Mouse (Mus musculus): Measurements from ENCODE around the gene Arhgef18. TPM values are rescaled to one million over a fixed set of nuclear protein-coding genes. Genes with fewer than 3 reads are reported as not detected.

The Arhgef18 gene
- total and polyA plus RNA-seq, 3 experiments = 3.0 to 6.6 TPM; not detected in 1

DNA sequence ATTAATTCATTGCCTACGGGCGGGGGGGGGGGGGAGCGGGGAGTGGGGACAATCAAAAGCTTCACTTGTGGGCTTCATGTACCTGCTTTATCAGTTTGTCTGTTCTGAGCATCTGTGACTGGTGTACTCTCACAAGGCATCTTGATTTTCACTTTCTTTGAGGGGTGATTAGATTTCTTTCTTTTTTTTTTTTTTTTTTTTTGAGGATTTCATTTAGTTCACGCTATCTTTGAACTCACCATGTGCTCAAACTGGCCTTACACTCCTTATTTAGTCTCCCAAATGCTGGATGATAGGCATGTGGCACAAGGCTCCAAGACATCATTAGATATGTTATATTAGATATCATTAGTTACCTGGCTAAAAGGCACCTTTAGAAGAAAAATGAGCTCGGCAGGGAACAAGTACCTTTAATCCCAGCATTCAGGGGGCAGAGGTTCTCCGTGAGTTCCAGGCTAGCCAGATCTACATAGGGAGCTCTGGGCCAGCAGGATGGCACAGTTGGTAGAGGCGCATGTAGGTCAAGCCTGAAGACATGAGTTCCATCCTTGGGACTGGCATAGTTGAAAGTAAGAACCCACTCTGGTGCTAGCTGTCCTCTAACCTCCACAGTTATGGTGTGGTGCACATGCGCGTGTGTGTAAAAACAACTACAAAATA is 75.2 kb downstream of the Arhgef18 start:
- Histone ChIP-seq H3K9ac (ENCODE audit: control insufficient read depth, low read depth, low read length, poor library complexity, severe bottlenecking) (peak overlapping the region; percentile 63), H3K4me3 (ENCODE audit: control insufficient read depth in 1 of 2, insufficient read depth in 1 of 2, low read depth in 2 of 2, low read length in 2 of 2) (peak overlapping the region; percentile 70 to 89), H3K27me3 (ENCODE audit: control insufficient read depth in 1 of 2, insufficient read depth in 2 of 2, low read length in 2 of 2) (no peaks in the 10 kb centered on the region), H3K9me3 (replicated peaks; ENCODE audit: insufficient read depth, low read length) (no peaks in the 10 kb centered on the region), H3K36me3 (ENCODE audit: control insufficient read depth in 1 of 2, insufficient read depth in 2 of 2, low read length in 2 of 2) (peaks cover 0 to 7% of the 10 kb centered on the region in 2 experiments; a peak in 1 of 4 replicates), H3K27ac (ENCODE audit: control insufficient read depth, low read depth, low read length) (no peak overlapping the region), H3K79me2 (ENCODE audit: control insufficient read depth, insufficient read depth, low read length, poor library complexity) (no peaks in the 10 kb centered on the region; the same call in 1 of the 2 replicates), H3K4me1 (ENCODE audit: control insufficient read depth in 1 of 2, insufficient read depth in 2 of 2, low read length in 2 of 2) (peaks cover 0 to 14% of the 10 kb centered on the region in 2 experiments; a peak in 2 of 4 replicates)
- peak; percentile 28 for DNase-seq (ENCODE audit: low read depth, low spot score)
- peak; percentile 43; the same call in 1 of the 2 replicates for TF ChIP-seq MYC (IDR thresholded peaks at IDR 0.05; ENCODE audit: low read depth, low read length)
- TF ChIP-seq ETS1 (IDR thresholded peaks at IDR 0.05; ENCODE audit: low read depth, low read length) = no peak
- TF ChIP-seq ZNF384 (IDR thresholded peaks at IDR 0.05; ENCODE audit: low read depth, low read length) = peak; percentile 68

DNA sequence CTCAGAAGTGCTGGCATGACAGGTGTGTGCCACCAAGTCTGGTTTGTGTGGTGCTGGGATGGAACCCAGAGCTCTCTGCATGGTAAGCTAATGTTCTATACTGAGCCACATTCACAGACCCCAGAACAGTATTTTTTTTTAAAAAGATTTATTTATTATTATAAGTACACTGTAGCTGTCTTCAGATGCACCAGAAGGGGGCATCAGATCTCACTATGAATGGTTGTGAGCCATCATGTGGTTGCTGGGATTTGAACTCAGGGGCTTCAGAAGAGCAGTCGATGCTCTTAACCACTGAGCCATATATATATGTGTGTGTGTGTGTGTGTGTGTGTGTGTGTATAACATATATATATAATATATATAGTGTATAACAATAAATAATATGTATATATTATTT is 76.0 kb downstream of the Arhgef18 start:
- H3K4me3 ChIP-seq (ENCODE audit: control insufficient read depth in 1 of 2, insufficient read depth in 1 of 2, low read depth in 2 of 2, low read length in 2 of 2) = no peak overlapping the region
- no peaks in the 10 kb centered on the region for H3K9me3 ChIP-seq (replicated peaks; ENCODE audit: insufficient read depth, low read length)
- H3K9ac ChIP-seq (ENCODE audit: control insufficient read depth, low read depth, low read length, poor library complexity, severe bottlenecking) = no peak overlapping the region
- H3K36me3 ChIP-seq (ENCODE audit: control insufficient read depth in 1 of 2, insufficient read depth in 2 of 2, low read length in 2 of 2) = peaks cover 0 to 7% of the 10 kb centered on the region in 2 experiments; a peak in 1 of 4 replicates
- TF ChIP-seq TCF12 (IDR thresholded peaks at IDR 0.05; ENCODE audit: low read depth, low read length) (no peak), MYC (IDR thresholded peaks at IDR 0.05; ENCODE audit: low read depth, low read length) (0 out of 2 replicates have a peak, but pooled peaks have one; percentile 41), MAFK (IDR thresholded peaks at IDR 0.05; ENCODE audit: borderline replicate concordance, low read depth, low read length) (no peak), POLR2A (IDR thresholded peaks at IDR 0.05; ENCODE audit: control insufficient read depth in 1 of 2, insufficient read depth in 1 of 2, low read depth in 1 of 2, low read length in 2 of 2, poor library complexity in 1 of 2) (no peak), RCOR1 (IDR thresholded peaks at IDR 0.05; ENCODE audit: low read depth, low read length) (no peak), ZNF384 (IDR thresholded peaks at IDR 0.05; ENCODE audit: low read depth, low read length) (peak; percentile 66), USF1 (IDR thresholded peaks at IDR 0.05; ENCODE audit: low read depth, low read length) (no peak), CTCF (IDR thresholded peaks at IDR 0.05 in 2 of 3, conservative IDR thresholded peaks at IDR 0.05 in 1 of 3; ENCODE audit: control insufficient read depth in 1 of 3, insufficient read depth in 1 of 3, low read depth in 2 of 3, low read length in 3 of 3, poor library complexity in 1 of 3, severe bottlenecking in 1 of 3) (peak in 2 of 3 experiments; percentile 13 to 41; a peak in 2 of 6 replicates), SMC3 (IDR thresholded peaks at IDR 0.05; ENCODE audit: low read depth, low read length) (peak; percentile 57), RAD21 (IDR thresholded peaks at IDR 0.05; ENCODE audit: low read depth, low read length) (peak; percentile 44), ZC3H11A (IDR thresholded peaks at IDR 0.05; ENCODE audit: low read depth, low read length) (peak; percentile 47), SIN3A (IDR thresholded peaks at IDR 0.05; ENCODE audit: low read length) (0 out of 2 replicates have a peak, but pooled peaks have one; percentile 18), CHD1 (IDR thresholded peaks at IDR 0.05; ENCODE audit: low read depth, low read length) (no peak), ETS1 (IDR thresholded peaks at IDR 0.05; ENCODE audit: low read depth, low read length) (no peak)
- peaks cover 0 to 14% of the 10 kb centered on the region in 2 experiments; a peak in 2 of 4 replicates for H3K4me1 ChIP-seq (ENCODE audit: control insufficient read depth in 1 of 2, insufficient read depth in 2 of 2, low read length in 2 of 2)
- H3K27ac ChIP-seq (ENCODE audit: control insufficient read depth, low read depth, low read length) = no peak overlapping the region
- H3K79me2 ChIP-seq (ENCODE audit: control insufficient read depth, insufficient read depth, low read length, poor library complexity) = no peaks in the 10 kb centered on the region; the same call in 1 of the 2 replicates
- peak; percentile 65 for DNase-seq (ENCODE audit: low read depth, low spot score)
- H3K27me3 ChIP-seq (ENCODE audit: control insufficient read depth in 1 of 2, insufficient read depth in 2 of 2, low read length in 2 of 2) = 0 out of 4 replicates have a peak, but pooled peaks cover 0 to 2% of the 10 kb centered on the region in 2 experiments

All from MEL (cell line).